Mouse (Mus musculus): ENCODE measurements around the gene Cyp4f14. TPM values are rescaled to one million over a fixed set of nuclear protein-coding genes. Genes with fewer than 3 reads are reported as not detected.
"Not testable (repeated sequence)": the region's sequence is repeated elsewhere in the genome, so short reads cannot be mapped to it uniquely, and the experiment has no call there.

Cyp4f14 gene
- polyA plus RNA-seq, 1 experiment from 2014 or later = not detected

GRCm38 (mm10) chr17:32871483-32871882 is 45.7 kb downstream of the Cyp4f14 start:
- no peaks in the 10 kb centered on the region for H3K27me3 ChIP-seq (replicated peaks; ENCODE audit: insufficient read depth, low read length)
- DNase-seq (ENCODE audit: low spot score) (no peak), ATAC-seq (no peak)
- H3K9me3 ChIP-seq (ENCODE audit: low read length) = no peaks in the 10 kb centered on the region
- WGBS = 97% methylated on average over 1 of the region's 1 CpGs
- no peak overlapping the region for H3K4me2 ChIP-seq (replicated peaks; ENCODE audit: low read depth, low read length)
- H3K4me3 ChIP-seq (ENCODE audit: low read depth, low read length) = no peak overlapping the region
- TF ChIP-seq EP300 (IDR thresholded peaks at IDR 0.05) (no peak), CTCF (IDR thresholded peaks at IDR 0.05) (no peak)
- H3K27ac ChIP-seq (ENCODE audit: low read length) = no peak overlapping the region
- no peaks in the 10 kb centered on the region for H3K36me3 ChIP-seq (ENCODE audit: insufficient read depth, low read length)
- no peaks in the 10 kb centered on the region for H3K4me1 ChIP-seq (ENCODE audit: insufficient read depth, low read depth, low read length)
- no peak overlapping the region for H3K9ac ChIP-seq (replicated peaks; ENCODE audit: low read depth)

GRCm38 (mm10) chr17:32867266-32867665 is 49.9 kb downstream of the Cyp4f14 start:
- not testable (repeated sequence) for DNase-seq (ENCODE audit: low spot score); H3K27me3 ChIP-seq (replicated peaks; ENCODE audit: insufficient read depth, low read length); H3K4me1 ChIP-seq (ENCODE audit: insufficient read depth, low read depth, low read length); H3K36me3 ChIP-seq (ENCODE audit: insufficient read depth, low read length); H3K9me3 ChIP-seq (ENCODE audit: low read length); H3K4me3 ChIP-seq (ENCODE audit: low read depth, low read length); ATAC-seq; H3K9ac ChIP-seq (replicated peaks; ENCODE audit: low read depth); H3K27ac ChIP-seq (ENCODE audit: low read length); H3K4me2 ChIP-seq (replicated peaks; ENCODE audit: low read depth, low read length)
- 57% methylated on average over 3 of the region's 7 CpGs for WGBS

GRCm38 (mm10) chr17:32856713-32857112 is 60.4 kb downstream of the Cyp4f14 start:
- not testable (repeated sequence) for H3K9me3 ChIP-seq (ENCODE audit: low read length); H3K9ac ChIP-seq (replicated peaks; ENCODE audit: low read depth); H3K4me1 ChIP-seq (ENCODE audit: insufficient read depth, low read depth, low read length); H3K27me3 ChIP-seq (replicated peaks; ENCODE audit: insufficient read depth, low read length); H3K4me2 ChIP-seq (replicated peaks; ENCODE audit: low read depth, low read length); H3K36me3 ChIP-seq (ENCODE audit: insufficient read depth, low read length); H3K4me3 ChIP-seq (ENCODE audit: low read depth, low read length); H3K27ac ChIP-seq (ENCODE audit: low read length); ATAC-seq; DNase-seq (ENCODE audit: low spot score)
- 74% methylated on average over 2 of the region's 6 CpGs for WGBS

Other genes with a start within 250 kb of the Cyp4f14 start
- gene Cyp4f15, start 231.7 kb downstream of the Cyp4f14 start, polyA plus RNA-seq (2015; fragmentation: Nextera tagmentation; extraction: Ambion mirVana) = 0.33 and 0.39 TPM in 2 replicates
- 18.9 and 21.5 TPM in 2 replicates for gene Zfp871, start 129.1 kb downstream of the Cyp4f14 start, polyA plus RNA-seq (2015; fragmentation: Nextera tagmentation; extraction: Ambion mirVana)
- gene Zfp811, start 107.4 kb downstream of the Cyp4f14 start, polyA plus RNA-seq (2015; fragmentation: Nextera tagmentation; extraction: Ambion mirVana) = 0.29 and 0.45 TPM in 2 replicates
- gene Zfp799, start 87.1 kb downstream of the Cyp4f14 start, polyA plus RNA-seq (2015; fragmentation: Nextera tagmentation; extraction: Ambion mirVana) = 4.6 and 5.6 TPM in 2 replicates
- gene Zfp870, start 25.7 kb downstream of the Cyp4f14 start, polyA plus RNA-seq (2015; fragmentation: Nextera tagmentation; extraction: Ambion mirVana) = 3.9 and 4.9 TPM in 2 replicates
- gene Cyp4f13, start 30.1 kb upstream of the Cyp4f14 start, polyA plus RNA-seq (2015; fragmentation: Nextera tagmentation; extraction: Ambion mirVana) = 20.8 and 22.0 TPM in 2 replicates
- gene Zfp472, start 48.5 kb upstream of the Cyp4f14 start, polyA plus RNA-seq (2015; fragmentation: Nextera tagmentation; extraction: Ambion mirVana) = 7.6 and 7.8 TPM in 2 replicates
- gene Zfp952, start 75.8 kb upstream of the Cyp4f14 start, polyA plus RNA-seq (2015; fragmentation: Nextera tagmentation; extraction: Ambion mirVana) = 7.3 and 8.4 TPM in 2 replicates
- gene Zfp763, start 116.1 kb upstream of the Cyp4f14 start, polyA plus RNA-seq (2015; fragmentation: Nextera tagmentation; extraction: Ambion mirVana) = 6.9 and 7.6 TPM in 2 replicates
- gene 4921501E09Rik, start 150.7 kb upstream of the Cyp4f14 start, polyA plus RNA-seq (2015; fragmentation: Nextera tagmentation; extraction: Ambion mirVana) = not detected in 2 replicates
- 6.8 and 7.6 TPM in 2 replicates for gene Zfp563, start 172.0 kb upstream of the Cyp4f14 start, polyA plus RNA-seq (2015; fragmentation: Nextera tagmentation; extraction: Ambion mirVana)
- gene Morc2b, start 222.3 kb upstream of the Cyp4f14 start, polyA plus RNA-seq (2015; fragmentation: Nextera tagmentation; extraction: Ambion mirVana) = not detected in 2 replicates